Mouse (Mus musculus) hindbrain, embryonic 11.5 days (tissue): Measurements from ENCODE around the gene Olfr1392. TPM values are rescaled to one million over a fixed set of nuclear protein-coding genes. Genes with fewer than 3 reads are reported as not detected.
"Not testable (repeated sequence)": the region's sequence is repeated elsewhere in the genome, so short reads cannot be mapped to it uniquely, and the experiment has no call there.

Experiments
- ATAC-seq: fragments of 200-750 bp; cut with Nextera tagmentation; 2 replicates; pipeline ENCODE4 v1.8.0; 2017; ENCODE audit warnings: mild to moderate bottlenecking, moderate TSS enrichment, moderate library complexity; ENCODE audit not compliant: low FRiP score
- DNase-seq: peaks from one replicate; pipeline ENCODE4 v3.0.0-alpha.2; 2015; ENCODE audit warnings: low spot score
- H3K27ac ChIP-seq: fragments of 300-500 bp; sonication (generic); 2 replicates; pipeline ENCODE4 v1.5.1; 2014; ENCODE audit warnings: mild to moderate bottlenecking, low read depth, low read length
- H3K27me3 ChIP-seq: fragments of 300-500 bp; sonication (generic); 2 replicates; pipeline ENCODE4 v1.6.1; 2014; ENCODE audit warnings: mild to moderate bottlenecking, low read length, moderate library complexity, mixed read lengths; ENCODE audit not compliant: control insufficient read depth, insufficient read depth
- H3K36me3 ChIP-seq: fragments of 300-500 bp; sonication (generic); 2 replicates; pipeline ENCODE4 v1.6.1; 2014; ENCODE audit warnings: mild to moderate bottlenecking, low read length, moderate library complexity, mixed read lengths; ENCODE audit not compliant: control insufficient read depth, insufficient read depth
- H3K4me1 ChIP-seq: fragments of 300-500 bp; sonication (generic); replicated peaks from 2 replicates; pipeline ENCODE4 v1.6.1; 2014; ENCODE audit warnings: low read length, mixed read lengths; ENCODE audit not compliant: control insufficient read depth, insufficient read depth
- H3K4me2 ChIP-seq: fragments of 300-500 bp; sonication (generic); replicated peaks from 2 replicates; pipeline ENCODE4 v1.6.1; 2014; ENCODE audit warnings: mild to moderate bottlenecking, low read depth, low read length
- H3K4me3 ChIP-seq: fragments of 300-500 bp; sonication (generic); 2 replicates; pipeline ENCODE4 v1.5.1; 2014; ENCODE audit warnings: low read depth, low read length
- H3K9ac ChIP-seq: fragments of 300-500 bp; sonication (generic); 2 replicates; pipeline ENCODE4 v1.6.1; 2014; ENCODE audit warnings: low read depth, low read length
- H3K9me3 ChIP-seq: fragments of 300-500 bp; sonication (generic); 2 replicates; pipeline ENCODE4 v1.6.1; 2016; ENCODE audit warnings: low read length; ENCODE audit not compliant: control insufficient read depth
- WGBS: fragments of 180-500 bp; shearing (Covaris S2); extraction: QIAGEN DNeasy Blood & Tissue Kit; methylation state at CpG from one replicate; pipeline ENCODE4 v1.1.7; 2014; 5-methylcytosine and 5-hydroxymethylcytosine counted together
- polyA plus RNA-seq: library from polyadenylated mRNA; unstranded; fragments of >200 nt; fragmentation: Nextera tagmentation; extraction: Ambion mirVana; gene quantifications from 2 replicates; pipeline ENCODE4 v1.2.1, GENCODE M21; 2014

The Olfr1392 gene
- polyA plus RNA-seq, result not detected in 2 replicates

- 67% methylated on average over 1 of the region's 1 CpGs for WGBS
- H3K27me3 ChIP-seq, result not testable (repeated sequence)
These were observed at the start of gene Olfr1392 for GRCm38 (mm10) chr11:49284982-49285381. Olfr1392 (plus strand) TSS chr11:49285282.

GRCm38 (mm10) chr11:49235459-49236207 lies 49.4 kb upstream of the Olfr1392 start:
- no peak overlapping the region for H3K27ac ChIP-seq
- H3K4me2 ChIP-seq, result no peak overlapping the region
- H3K9ac ChIP-seq, result no peak overlapping the region
- no peak overlapping the region for H3K4me3 ChIP-seq
- H3K4me1 ChIP-seq, result no peaks in the 10 kb centered on the region
- 72% methylated on average over 3 of the region's 3 CpGs for WGBS
- ATAC-seq (no peak), DNase-seq (no peak)
- no peaks in the 10 kb centered on the region for H3K9me3 ChIP-seq
- H3K36me3 ChIP-seq, result no peaks in the 10 kb centered on the region
- H3K27me3 ChIP-seq, result no peaks in the 10 kb centered on the region

More at GRCm38 (mm10) chr11:49284982-49285381, at the start of gene Olfr1392:
- H3K27ac ChIP-seq, H3K4me3 ChIP-seq, H3K4me1 ChIP-seq, ATAC-seq, H3K9ac ChIP-seq, H3K36me3 ChIP-seq, H3K4me2 ChIP-seq, DNase-seq, H3K9me3 ChIP-seq: not testable (repeated sequence)

GRCm38 (mm10) chr11:49236891-49237290 lies 48.2 kb upstream of the Olfr1392 start:
- Histone ChIP-seq H3K4me3 (no peak overlapping the region), H3K36me3 (no peaks in the 10 kb centered on the region), H3K27me3 (no peaks in the 10 kb centered on the region), H3K4me1 (no peaks in the 10 kb centered on the region), H3K9me3 (no peaks in the 10 kb centered on the region), H3K27ac (no peak overlapping the region), H3K4me2 (no peak overlapping the region), H3K9ac (no peak overlapping the region)
- WGBS, result 83% methylated on average over 1 of the region's 1 CpGs
- no peak for DNase-seq
- ATAC-seq, result no peak

- DNase-seq, result no peak
These were observed 47.5 kb upstream of the Olfr1392 start for GRCm38 (mm10) chr11:49237532-49237931.

GRCm38 (mm10) chr11:49240310-49240709 lies 44.8 kb upstream of the Olfr1392 start:
- no peaks in the 10 kb centered on the region for H3K27me3 ChIP-seq
- no peaks in the 10 kb centered on the region for H3K9me3 ChIP-seq
- H3K4me2 ChIP-seq, result no peak overlapping the region
- no peak overlapping the region for H3K9ac ChIP-seq
- DNase-seq, result no peak
- WGBS, result 97% methylated on average over 1 of the region's 1 CpGs
- no peaks in the 10 kb centered on the region; the same call in 1 of the 2 replicates for H3K4me1 ChIP-seq
- no peaks in the 10 kb centered on the region for H3K36me3 ChIP-seq
- H3K4me3 ChIP-seq, result no peak overlapping the region
- no peak overlapping the region for H3K27ac ChIP-seq
- no peak for ATAC-seq

More at GRCm38 (mm10) chr11:49237532-49237931, 47.5 kb upstream of the Olfr1392 start:
- Histone ChIP-seq H3K4me3 (no peak overlapping the region), H3K4me2 (no peak overlapping the region; the same call in 1 of the 2 replicates), H3K27ac (no peak overlapping the region), H3K4me1 (no peaks in the 10 kb centered on the region), H3K9ac (no peak overlapping the region), H3K9me3 (no peaks in the 10 kb centered on the region), H3K27me3 (no peaks in the 10 kb centered on the region), H3K36me3 (no peaks in the 10 kb centered on the region)
- ATAC-seq, result no peak
- WGBS, result 77% methylated on average over 2 of the region's 2 CpGs

GRCm38 (mm10) chr11:49240874-49241273 lies 44.2 kb upstream of the Olfr1392 start:
- Histone ChIP-seq H3K9me3 (no peaks in the 10 kb centered on the region), H3K27ac (no peak overlapping the region), H3K4me1 (no peaks in the 10 kb centered on the region; the same call in 1 of the 2 replicates), H3K36me3 (no peaks in the 10 kb centered on the region), H3K27me3 (no peaks in the 10 kb centered on the region), H3K4me3 (no peak overlapping the region), H3K4me2 (no peak overlapping the region), H3K9ac (no peak overlapping the region)
- ATAC-seq, result no peak
- WGBS, result 81% methylated on average over 4 of the region's 4 CpGs
- no peak for DNase-seq

- no peaks in the 10 kb centered on the region for H3K36me3 ChIP-seq
- H3K4me3 ChIP-seq, result no peak overlapping the region
- no peak overlapping the region for H3K27ac ChIP-seq
- WGBS, result 88% methylated on average over 1 of the region's 1 CpGs
- H3K9me3 ChIP-seq, result no peaks in the 10 kb centered on the region
- no peak overlapping the region for H3K4me2 ChIP-seq
- H3K4me1 ChIP-seq, result no peaks in the 10 kb centered on the region; the same call in 1 of the 2 replicates
- DNase-seq (no peak), ATAC-seq (no peak)
- no peak overlapping the region for H3K9ac ChIP-seq
- H3K27me3 ChIP-seq, result no peaks in the 10 kb centered on the region
These were observed 43.6 kb upstream of the Olfr1392 start for GRCm38 (mm10) chr11:49241471-49241870.

- peak; percentile 7 for ATAC-seq
These were observed 42.0 kb upstream of the Olfr1392 start for GRCm38 (mm10) chr11:49242944-49243626.

More at GRCm38 (mm10) chr11:49242944-49243626, 42.0 kb upstream of the Olfr1392 start:
- Histone ChIP-seq H3K4me3 (peak overlapping the region; percentile 55), H3K9ac (peak overlapping the region; percentile 69), H3K4me2 (peak overlapping the region; percentile 63), H3K36me3 (no peaks in the 10 kb centered on the region), H3K27ac (peak overlapping the region; percentile 93), H3K9me3 (no peaks in the 10 kb centered on the region), H3K27me3 (no peaks in the 10 kb centered on the region), H3K4me1 (no peaks in the 10 kb centered on the region; the same call in 1 of the 2 replicates)
- DNase-seq, result no peak
- WGBS, result 24% methylated on average over 11 of the region's 11 CpGs
